In genomic region chr16:18858551-18858950, GRCm38 (mm10) we compare ENCODE assay signal across 8 mouse cellular contexts. TPM values are rescaled to one million over a fixed set of nuclear protein-coding genes. Genes with fewer than 3 reads are reported as not detected.
DNase-seq lines count a peak whose midpoint lies in the region; TF ChIP-seq lines count a peak whose summit lies in the region.
"Had no signal": no experiment of that assay in that cellular context is flagged by ENCODE, and none has a peak within 500 bp of the region (broad histone marks: within the 10 kb centered on the region; RNA-seq: fewer than 3 reads in every experiment).

No protein-coding gene starts in this region.

- no peak overlapping the region for H3K9ac ChIP-seq in ES-E14 (ENCODE audit: insufficient read depth, low read depth, low read length, poor library complexity, severe bottlenecking)
- H3K9ac ChIP-seq: lung, embryonic 15.5 days had no signal

- no peak overlapping the region for H3K27ac ChIP-seq in layer of hippocampus, adult 2 months
- H3K27ac ChIP-seq in ES-E14 (ENCODE audit: insufficient read depth, low read depth, low read length, poor library complexity, severe bottlenecking), result no peak overlapping the region
- H3K27ac ChIP-seq: lung, embryonic 15.5 days had no signal

- H3K4me1 ChIP-seq in ES-E14 (ENCODE audit: control insufficient read depth in 2 of 2, insufficient read depth in 2 of 2, low read length in 2 of 2, poor library complexity in 1 of 2), result no peaks in the 10 kb centered on the region
- H3K4me1 ChIP-seq: lung, embryonic 15.5 days had no signal

- in situ Hi-C loops in ES-E14 (cut with MboI; ENCODE audit: low sequenced_read_pairs in 2 of 2, unreplicated experiment in 2 of 2), result no loop called here

- H3K4me3 ChIP-seq in layer of hippocampus, adult 2 months, result no peak overlapping the region
- no peak overlapping the region for H3K4me3 ChIP-seq in ES-E14 (ENCODE audit: insufficient read depth in 1 of 2, low read depth in 1 of 2, low read length in 2 of 2, poor library complexity in 1 of 2, severe bottlenecking in 1 of 2)
- H3K4me3 ChIP-seq: lung, embryonic 15.5 days had no signal

- peak; percentile 67 to 68 for DNase-seq in layer of hippocampus, adult 2 months (ENCODE audit: low spot score in 2 of 2)
- DNase-seq in layer of hippocampus, postnatal 25 days (ENCODE audit: extremely low spot score in 1 of 2, low spot score in 1 of 2), result no peak
- DNase-seq in ES-E14 (ENCODE audit: low read depth, low spot score), result peak; percentile 90
- peak; percentile 54 for DNase-seq in c-Kit-negative CD71-positive TER-119-positive erythroid progenitor cells, embryonic 14.5 days (ENCODE audit: low read depth, low spot score)
- peak; percentile 44 to 74 for DNase-seq in heart, adult 9 months (ENCODE audit: low spot score in 2 of 2)
- DNase-seq in mesoderm, embryonic 11.5 days (ENCODE audit: low read depth, low spot score), result peak; percentile 62
- no peak for DNase-seq in frontal cortex, postnatal 14 days (ENCODE audit: low spot score in 2 of 2)

- no peaks in the 10 kb centered on the region for H3K36me3 ChIP-seq in ES-E14 (ENCODE audit: control insufficient read depth, insufficient read depth, low read length, poor library complexity, severe bottlenecking)
- H3K36me3 ChIP-seq: lung, embryonic 15.5 days had no signal

- no peaks in the 10 kb centered on the region for H3K9me3 ChIP-seq in ES-E14 (ENCODE audit: control insufficient read depth, insufficient read depth, low read depth, low read length)
- H3K9me3 ChIP-seq: lung, embryonic 15.5 days had no signal

- peak; percentile 85 for TF ChIP-seq CTCF in layer of hippocampus, adult 2 months (conservative IDR thresholded peaks at IDR 0.05)

TF ChIP-seq in ES-E14, 5 proteins besides CTCF, POLR2A, EP300 and RAD21:
- TF ChIP-seq CHD2 (IDR thresholded peaks at IDR 0.05; ENCODE audit: low read depth, low read length), result no peak
- no peak for TF ChIP-seq MAFK (IDR thresholded peaks at IDR 0.05; ENCODE audit: insufficient read depth, low read depth, low read length)
- peak; percentile 95 for TF ChIP-seq ZNF384 (IDR thresholded peaks at IDR 0.05; ENCODE audit: low read depth, low read length)
- peak; percentile 80 for TF ChIP-seq ZC3H11A (IDR thresholded peaks at IDR 0.05; ENCODE audit: borderline replicate concordance, low read depth, low read length)
- peak; percentile 64; the same call in 1 of the 2 replicates for TF ChIP-seq HCFC1 (IDR thresholded peaks at IDR 0.05; ENCODE audit: borderline replicate concordance, insufficient read depth, low read length)

RNA-seq across cellular contexts. Expression of gene Mrpl40, which starts 18.1 kb away (rescaled TPM):
- 10 to 100 TPM; 28.3 to 31.7 TPM for total RNA-seq in layer of hippocampus, adult 2 months (2021)
- 10 to 100 TPM; 32.7 to 33.9 TPM for total RNA-seq in layer of hippocampus, postnatal 25 days (2021)
- total RNA-seq in ES-E14 (2012; rRNA removed), result 58.5 and 73.9 TPM in 2 replicates

RNA-seq across cellular contexts. Expression of gene Hira, which starts 18.3 kb away (rescaled TPM):
- 10 to 100 TPM; 83.9 to 86.4 TPM for total RNA-seq in layer of hippocampus, adult 2 months (2021)
- 10 to 100 TPM; 75.3 to 83.8 TPM for total RNA-seq in layer of hippocampus, postnatal 25 days (2021)
- 58.2 and 67.3 TPM in 2 replicates for total RNA-seq in ES-E14 (2012; rRNA removed)

RNA-seq across cellular contexts. Expression of gene Gm28539, which starts 22.2 kb away (rescaled TPM):
- total RNA-seq in layer of hippocampus, adult 2 months (2021), result 10 to 100 TPM in 1 of 2 experiments, 1 to 10 TPM in 1; 1.4 to 10.7 TPM
- total RNA-seq in layer of hippocampus, postnatal 25 days (2021), result 1 to 10 TPM; 7.7 to 9.8 TPM
- 1.4 TPM in 1 of 2 replicates, not detected in the other for total RNA-seq in ES-E14 (2012; rRNA removed)

RNA-seq across cellular contexts. Expression of gene 2510002D24Rik, which starts 22.2 kb away (rescaled TPM):
- 10 to 100 TPM; 27.5 to 30.9 TPM for total RNA-seq in layer of hippocampus, adult 2 months (2021)
- 10 to 100 TPM; 23.8 to 28.2 TPM for total RNA-seq in layer of hippocampus, postnatal 25 days (2021)
- total RNA-seq in ES-E14 (2012; rRNA removed), result 10.5 and 14.6 TPM in 2 replicates

RNA-seq across cellular contexts. Expression of gene Cdc45, which starts 46.8 kb away (rescaled TPM):
- 1 to 10 TPM; 2.3 to 2.8 TPM for total RNA-seq in layer of hippocampus, adult 2 months (2021)
- 1 to 10 TPM; 1.7 to 1.9 TPM for total RNA-seq in layer of hippocampus, postnatal 25 days (2021)
- total RNA-seq in ES-E14 (2012; rRNA removed), result 52.5 and 53.5 TPM in 2 replicates

Comparison
In these comparisons a context has a peak if more than half of its experiments do, and no peak if none do; other contexts are left out.
1. DNase-seq: peak in layer of hippocampus, adult 2 months (2 of 2), ES-E14 (single experiment), c-Kit-negative CD71-positive TER-119-positive erythroid progenitor cells, embryonic 14.5 days (single experiment), heart, adult 9 months (2 of 2) and mesoderm, embryonic 11.5 days (single experiment); none in layer of hippocampus, postnatal 25 days (0 of 2) and frontal cortex, postnatal 14 days (0 of 2).